ENCODE assay signal across 12 mouse cellular contexts in genomic region chrX:71811966-71812835, GRCm38 (mm10). TPM values are rescaled to one million over a fixed set of nuclear protein-coding genes. Genes with fewer than 3 reads are reported as not detected.
A peak's percentile ranks its signal among the peaks of the same experiment; 100 is the strongest.
DNase-seq lines count a peak whose midpoint lies in the region; ATAC-seq lines count a peak whose summit lies in the region.
"Had no signal": no experiment of that assay in that cellular context is flagged by ENCODE, and none has a peak within 500 bp of the region (broad histone marks: within the 10 kb centered on the region; RNA-seq: fewer than 3 reads in every experiment).

No protein-coding gene starts in this region.

- H3K36me3 ChIP-seq in megakaryocyte, embryonic 14.5 days (replicated peaks; ENCODE audit: low read length) = no peaks in the 10 kb centered on the region
- H3K36me3 ChIP-seq in macrophage (ENCODE audit: inconsistent target) = no peaks in the 10 kb centered on the region
- H3K36me3 ChIP-seq in forebrain, embryonic 10.5 days (replicated peaks) = no peaks in the 10 kb centered on the region

- peak; percentile 93 for DNase-seq in heart, adult 11 months
- no peak for DNase-seq in heart, postnatal 36 days
- DNase-seq in R1 (ENCODE audit: low read depth, low spot score) = peak; percentile 36
- no peak for DNase-seq in ovary, adult 18-20 months (ENCODE audit: low spot score)
- no peak for DNase-seq in forebrain, embryonic 10.5 days (ENCODE audit: extremely low spot score, low spot score)
- DNase-seq: cerebellum, adult 9-10 months; liver; thymus, postnatal 14 days had no signal

- no peaks in the 10 kb centered on the region for H3K9me3 ChIP-seq in megakaryocyte, embryonic 14.5 days
- no peaks in the 10 kb centered on the region for H3K9me3 ChIP-seq in forebrain, embryonic 10.5 days

- H3K27me3 ChIP-seq in megakaryocyte, embryonic 14.5 days (replicated peaks) = peaks cover 22% of the 10 kb centered on the region
- peaks cover 4% of the 10 kb centered on the region; the same call in 1 of the 2 replicates for H3K27me3 ChIP-seq in forebrain, embryonic 10.5 days (ENCODE audit: poor library complexity, severe bottlenecking)

- H3K4me1 ChIP-seq in megakaryocyte, embryonic 14.5 days = peaks cover 19% of the 10 kb centered on the region
- H3K4me1 ChIP-seq in forebrain, embryonic 10.5 days = peaks cover 8% of the 10 kb centered on the region; the same call in 1 of the 2 replicates

- peak overlapping the region; percentile 17; the same call in 1 of the 2 replicates for H3K27ac ChIP-seq in macrophage
- no peak overlapping the region for H3K27ac ChIP-seq in forebrain, embryonic 10.5 days
- H3K27ac ChIP-seq: hindbrain, embryonic 14.5 days had no signal

- WGBS in macrophage (ENCODE audit: missing documents) = 93% methylated on average over 2 of the region's 5 CpGs
- WGBS in forebrain, embryonic 10.5 days = 44% methylated on average over 5 of the region's 5 CpGs

- ATAC-seq in megakaryocyte, adult 5-6 weeks (ENCODE audit: poor library complexity, severe bottlenecking) = no peak

- intact Hi-C loops in heart, postnatal 36 days (cut with DNase I) = no loop called here

- peak overlapping the region; percentile 46 for H3K4me3 ChIP-seq in megakaryocyte, embryonic 14.5 days (replicated peaks)
- no peak overlapping the region for H3K4me3 ChIP-seq in macrophage (ENCODE audit: inconsistent target)
- no peak overlapping the region for H3K4me3 ChIP-seq in forebrain, embryonic 10.5 days

- peaks cover 4% of the 10 kb centered on the region for H3K79me2 ChIP-seq in macrophage (ENCODE audit: inconsistent target)

RNA-seq across cellular contexts. Expression of gene Vma21, which starts 3.5 kb away (rescaled TPM):
- 10 to 100 TPM; 17.2 to 19.1 TPM for total RNA-seq in heart, postnatal 36 days (2021)
- 0.97 and 3.0 TPM in 2 replicates for polyA plus RNA-seq in megakaryocyte, embryonic 14.5 days (2012; ENCODE audit: insufficient read depth, low replicate concordance)
- total RNA-seq in megakaryocyte, adult 5-6 weeks (2015) = 36.9 and 37.5 TPM in 2 replicates
- total RNA-seq in megakaryocyte, adult 5-6 weeks (2017) = 10.8 and 12.4 TPM in 2 replicates
- 10 to 100 TPM in 23 of 26 experiments, 1 to 10 TPM in 3; 4.9 to 31.8 (median 16.9) TPM for total RNA-seq in macrophage (2018; cell fraction: chromatin; rRNA removed)
- total RNA-seq in macrophage (2018; cell fraction: cytosol; rRNA removed) = 10 to 100 TPM; 26.9 to 60.7 (median 46.9) TPM
- total RNA-seq in macrophage (2018; cell fraction: nucleus; rRNA removed) = 10 to 100 TPM; 24.9 to 54.6 (median 36.3) TPM
- 34.2 to 60.3 TPM (median 57.0 TPM) in 3 replicates for polyA plus RNA-seq in macrophage (2018)
- polyA plus RNA-seq in forebrain, embryonic 10.5 days (2016; fragmentation: Nextera tagmentation; extraction: Ambion mirVana) = 44.9 and 52.9 TPM in 2 replicates

Comparison
In these comparisons a context has a peak if more than half of its experiments do, and no peak if none do; other contexts are left out.
1. DNase-seq: peak in heart, adult 11 months (single experiment) and R1 (single experiment); none in heart, postnatal 36 days (0 of 2), ovary, adult 18-20 months (single experiment) and forebrain, embryonic 10.5 days (single experiment).